Mouse (Mus musculus): Measurements from ENCODE around the gene Xpa.
A peak's percentile ranks its signal among the peaks of the same experiment; 100 is the strongest.

- peak; percentile 72; the same call in 1 of the 2 replicates for TF ChIP-seq CTCF (IDR thresholded peaks at IDR 0.05; ENCODE audit: low read depth, low read length)
- no peak for TF ChIP-seq POLR2A (IDR thresholded peaks at IDR 0.05; ENCODE audit: extremely low read depth, insufficient read depth, low read length)
These were observed 65.9 kb downstream of the Xpa start for GRCm38 (mm10) chr4:46130221-46130620.
